ENCODE assay signal across 8 mouse cellular contexts in genomic region chr13:76055391-76056232, GRCm38 (mm10). TPM values are rescaled to one million over a fixed set of nuclear protein-coding genes. Genes with fewer than 3 reads are reported as not detected.
DNase-seq lines count a peak whose midpoint lies in the region; ATAC-seq and TF ChIP-seq lines count a peak whose summit lies in the region.

No protein-coding gene starts in this region.

- H3K4me3 ChIP-seq in ES-Bruce4 (ENCODE audit: low read depth, low read length): peak overlapping the region; percentile 55
- H3K4me3 ChIP-seq in forebrain, embryonic 11.5 days (ENCODE audit: low read depth, low read length): peak overlapping the region; percentile 48
- peak overlapping the region; percentile 48 for H3K4me3 ChIP-seq in hindbrain, embryonic 12.5 days
- H3K4me3 ChIP-seq in lung, postnatal 0 days (ENCODE audit: low read depth, low read length): peak overlapping the region; percentile 43

- no peak overlapping the region for H3K9ac ChIP-seq in ES-Bruce4 (ENCODE audit: low read depth, poor library complexity, severe bottlenecking)
- peak overlapping the region; percentile 45 for H3K9ac ChIP-seq in forebrain, embryonic 11.5 days (ENCODE audit: low read length)
- H3K9ac ChIP-seq in hindbrain, embryonic 12.5 days: peak overlapping the region; percentile 18
- H3K9ac ChIP-seq in lung, postnatal 0 days (replicated peaks; ENCODE audit: low read depth): no peak overlapping the region

- no peaks in the 10 kb centered on the region for H3K9me3 ChIP-seq in ES-Bruce4 (replicated peaks; ENCODE audit: control insufficient read depth, insufficient read depth, low read length, poor library complexity, severe bottlenecking)
- H3K9me3 ChIP-seq in forebrain, embryonic 11.5 days (ENCODE audit: control insufficient read depth, low read length): no peaks in the 10 kb centered on the region
- no peaks in the 10 kb centered on the region for H3K9me3 ChIP-seq in hindbrain, embryonic 12.5 days (replicated peaks)
- H3K9me3 ChIP-seq in lung, postnatal 0 days (ENCODE audit: low read length): no peaks in the 10 kb centered on the region

- no peaks in the 10 kb centered on the region for H3K4me1 ChIP-seq in ES-Bruce4 (ENCODE audit: control insufficient read depth, insufficient read depth, low read length)
- H3K4me1 ChIP-seq in forebrain, embryonic 11.5 days (replicated peaks; ENCODE audit: control insufficient read depth, insufficient read depth, low read length): peaks cover 4% of the 10 kb centered on the region; the same call in 1 of the 2 replicates
- peaks cover 12% of the 10 kb centered on the region; the same call in 1 of the 2 replicates for H3K4me1 ChIP-seq in hindbrain, embryonic 12.5 days
- peaks cover 10% of the 10 kb centered on the region for H3K4me1 ChIP-seq in lung, postnatal 0 days (ENCODE audit: insufficient read depth, low read depth, low read length)

- peak overlapping the region; percentile 77 for H3K4me2 ChIP-seq in forebrain, embryonic 11.5 days (ENCODE audit: low read depth, low read length, severe bottlenecking)
- H3K4me2 ChIP-seq in hindbrain, embryonic 12.5 days (replicated peaks): peak overlapping the region; percentile 96
- peak overlapping the region; percentile 82 for H3K4me2 ChIP-seq in lung, postnatal 0 days (replicated peaks; ENCODE audit: low read depth, low read length)

- no peaks in the 10 kb centered on the region for H3K36me3 ChIP-seq in ES-Bruce4 (ENCODE audit: control insufficient read depth, insufficient read depth, low read length, poor library complexity, severe bottlenecking)
- no peaks in the 10 kb centered on the region for H3K36me3 ChIP-seq in forebrain, embryonic 11.5 days (ENCODE audit: control insufficient read depth, insufficient read depth, low read length)
- no peaks in the 10 kb centered on the region for H3K36me3 ChIP-seq in hindbrain, embryonic 12.5 days
- H3K36me3 ChIP-seq in lung, postnatal 0 days (ENCODE audit: insufficient read depth, low read length): no peaks in the 10 kb centered on the region

- DNase-seq in c-Kit-positive CD71-negative TER-119-negative erythroid progenitor cells, embryonic 14.5 days (ENCODE audit: low read depth): peak; percentile 42
- DNase-seq in forebrain, embryonic 11.5 days (ENCODE audit: low spot score): peak; percentile 76
- peak; percentile 29 to 43 for DNase-seq in layer of hippocampus, postnatal 14 days (ENCODE audit: low spot score in 2 of 2)
- peak; percentile 18 for DNase-seq in lung, postnatal 0 days (ENCODE audit: low spot score)
- peak; percentile 65 for DNase-seq in retina, postnatal 1 day
- DNase-seq in adipocyte (ENCODE audit: low spot score): no peak

- TF ChIP-seq EP300 in ES-Bruce4 (IDR thresholded peaks at IDR 0.05; ENCODE audit: insufficient read depth, low read depth, low read length): no peak
- TF ChIP-seq EP300 in lung, postnatal 0 days (IDR thresholded peaks at IDR 0.05): no peak

- no peak for TF ChIP-seq POLR2A in ES-Bruce4 (IDR thresholded peaks at IDR 0.05; ENCODE audit: insufficient read depth, low read length)

- H3K27ac ChIP-seq in ES-Bruce4 (ENCODE audit: insufficient read depth, low read length): no peak overlapping the region
- no peak overlapping the region for H3K27ac ChIP-seq in forebrain, embryonic 11.5 days (ENCODE audit: low read depth, low read length)
- H3K27ac ChIP-seq in hindbrain, embryonic 12.5 days: no peak overlapping the region
- H3K27ac ChIP-seq in lung, postnatal 0 days (ENCODE audit: low read length): no peak overlapping the region

- no peak for TF ChIP-seq CTCF in ES-Bruce4 (IDR thresholded peaks at IDR 0.05; ENCODE audit: low read depth, low read length)
- TF ChIP-seq CTCF in lung, postnatal 0 days (IDR thresholded peaks at IDR 0.05): no peak

- H3K27me3 ChIP-seq in ES-Bruce4 (ENCODE audit: control insufficient read depth, insufficient read depth, low read length, poor library complexity, severe bottlenecking): peaks cover 4% of the 10 kb centered on the region; the same call in 1 of the 2 replicates
- H3K27me3 ChIP-seq in forebrain, embryonic 11.5 days (ENCODE audit: control insufficient read depth, insufficient read depth, low read length): peaks cover 31% of the 10 kb centered on the region
- H3K27me3 ChIP-seq in hindbrain, embryonic 12.5 days: peaks cover 55% of the 10 kb centered on the region
- peaks cover 25% of the 10 kb centered on the region for H3K27me3 ChIP-seq in lung, postnatal 0 days (replicated peaks; ENCODE audit: insufficient read depth, low read length)

- WGBS in forebrain, embryonic 11.5 days: under 1% methylated on average over 56 of the region's 59 CpGs
- 1% methylated on average over 59 of the region's 59 CpGs for WGBS in hindbrain, embryonic 12.5 days
- WGBS in lung, postnatal 0 days: 4% methylated on average over 56 of the region's 59 CpGs

- peak; percentile 58 for ATAC-seq in forebrain, embryonic 11.5 days (replicated peaks; ENCODE audit: low FRiP score)
- ATAC-seq in hindbrain, embryonic 12.5 days (ENCODE audit: low FRiP score): peak; percentile 72
- peak; percentile 23 for ATAC-seq in lung, postnatal 0 days

RNA-seq across cellular contexts. Expression of gene Gpr150, which starts 1.2 kb away (rescaled TPM):
- polyA plus RNA-seq in ES-Bruce4 (2011; ENCODE audit: insufficient read depth, insufficient read length, low read depth, missing spikeins): not detected in 2 replicates
- 0.36 and 0.48 TPM in 2 replicates for polyA plus RNA-seq in forebrain, embryonic 11.5 days (2014; fragmentation: Nextera tagmentation; extraction: Ambion mirVana)
- polyA plus RNA-seq in hindbrain, embryonic 12.5 days (2016; fragmentation: Nextera tagmentation; extraction: Ambion mirVana): 0.65 and 0.98 TPM in 2 replicates
- total RNA-seq in layer of hippocampus, postnatal 14 days (2021): 1 to 10 TPM; 2.9 to 3.3 TPM
- polyA plus RNA-seq in lung, postnatal 0 days (2015; fragmentation: Nextera tagmentation; extraction: Ambion mirVana): 0.06 and 0.08 TPM in 2 replicates

RNA-seq across cellular contexts. Expression of gene Rfesd, which starts 37.1 kb away (rescaled TPM):
- 12.5 and 18.9 TPM in 2 replicates for polyA plus RNA-seq in ES-Bruce4 (2011; ENCODE audit: insufficient read depth, insufficient read length, low read depth, missing spikeins)
- polyA plus RNA-seq in forebrain, embryonic 11.5 days (2014; fragmentation: Nextera tagmentation; extraction: Ambion mirVana): 20.1 and 22.9 TPM in 2 replicates
- 19.7 and 20.4 TPM in 2 replicates for polyA plus RNA-seq in hindbrain, embryonic 12.5 days (2016; fragmentation: Nextera tagmentation; extraction: Ambion mirVana)
- 10 to 100 TPM; 13.7 to 16.1 TPM for total RNA-seq in layer of hippocampus, postnatal 14 days (2021)
- polyA plus RNA-seq in lung, postnatal 0 days (2015; fragmentation: Nextera tagmentation; extraction: Ambion mirVana): 18.5 and 21.5 TPM in 2 replicates

RNA-seq across cellular contexts. Expression of gene Arsk, which starts 42.8 kb away (rescaled TPM):
- 5.4 and 9.9 TPM in 2 replicates for polyA plus RNA-seq in ES-Bruce4 (2011; ENCODE audit: insufficient read depth, insufficient read length, low read depth, missing spikeins)
- 4.8 and 6.6 TPM in 2 replicates for polyA plus RNA-seq in forebrain, embryonic 11.5 days (2014; fragmentation: Nextera tagmentation; extraction: Ambion mirVana)
- polyA plus RNA-seq in hindbrain, embryonic 12.5 days (2016; fragmentation: Nextera tagmentation; extraction: Ambion mirVana): 4.9 and 5.5 TPM in 2 replicates
- total RNA-seq in layer of hippocampus, postnatal 14 days (2021): 1 to 10 TPM; 4.8 to 7.6 TPM
- polyA plus RNA-seq in lung, postnatal 0 days (2015; fragmentation: Nextera tagmentation; extraction: Ambion mirVana): 4.4 and 4.8 TPM in 2 replicates

RNA-seq across cellular contexts. Expression of gene Ttc37, which starts 42.9 kb away (rescaled TPM):
- polyA plus RNA-seq in ES-Bruce4 (2011; ENCODE audit: insufficient read depth, insufficient read length, low read depth, missing spikeins): 29.2 and 30.0 TPM in 2 replicates
- 17.0 and 17.3 TPM in 2 replicates for polyA plus RNA-seq in forebrain, embryonic 11.5 days (2014; fragmentation: Nextera tagmentation; extraction: Ambion mirVana)
- polyA plus RNA-seq in hindbrain, embryonic 12.5 days (2016; fragmentation: Nextera tagmentation; extraction: Ambion mirVana): 14.5 and 16.4 TPM in 2 replicates
- 10 to 100 TPM; 19.1 TPM for total RNA-seq in layer of hippocampus, postnatal 14 days (2021)
- 4.3 and 7.2 TPM in 2 replicates for polyA plus RNA-seq in lung, postnatal 0 days (2015; fragmentation: Nextera tagmentation; extraction: Ambion mirVana)

Comparison
In these comparisons a context has a peak if more than half of its experiments do, and no peak if none do; other contexts are left out.
1. H3K9ac ChIP-seq: peak in forebrain, embryonic 11.5 days (single experiment) and hindbrain, embryonic 12.5 days (single experiment); none in ES-Bruce4 (single experiment) and lung, postnatal 0 days (single experiment).
2. Peak in every context shown above with its lines, with median percentiles within 50 percentile points of each other: H3K4me3 ChIP-seq, ATAC-seq and H3K4me2 ChIP-seq.